Mouse (Mus musculus) cerebellum, adult 9-11 months (tissue): ENCODE results near the gene Zdhhc3.

ENCODE experiments used
- DNase-seq: peaks from one replicate; pipeline ENCODE4 v3.0.0; 2022

The Zdhhc3 gene

DNA sequence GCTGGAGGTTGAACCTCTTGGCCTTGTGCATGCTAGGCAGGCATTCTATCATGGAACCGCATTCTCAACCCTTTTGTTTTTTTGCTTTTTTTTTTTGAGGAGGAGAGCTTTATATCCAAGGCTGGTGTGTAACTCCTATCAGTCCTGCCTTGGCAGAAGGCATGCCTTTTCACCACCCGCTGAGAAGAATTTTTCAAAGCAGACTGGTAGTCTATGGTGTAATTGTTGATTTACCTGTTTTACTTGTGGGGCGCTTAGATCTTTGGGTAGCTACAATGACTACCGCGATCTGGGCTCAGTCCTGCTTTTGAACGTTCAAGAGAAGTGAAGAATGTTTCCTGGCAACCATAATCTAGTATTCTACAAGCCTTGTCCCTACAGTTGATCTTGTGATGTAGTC, 926 bp upstream of the Zdhhc3 start:
- peak; percentile 20 for DNase-seq

DNA sequence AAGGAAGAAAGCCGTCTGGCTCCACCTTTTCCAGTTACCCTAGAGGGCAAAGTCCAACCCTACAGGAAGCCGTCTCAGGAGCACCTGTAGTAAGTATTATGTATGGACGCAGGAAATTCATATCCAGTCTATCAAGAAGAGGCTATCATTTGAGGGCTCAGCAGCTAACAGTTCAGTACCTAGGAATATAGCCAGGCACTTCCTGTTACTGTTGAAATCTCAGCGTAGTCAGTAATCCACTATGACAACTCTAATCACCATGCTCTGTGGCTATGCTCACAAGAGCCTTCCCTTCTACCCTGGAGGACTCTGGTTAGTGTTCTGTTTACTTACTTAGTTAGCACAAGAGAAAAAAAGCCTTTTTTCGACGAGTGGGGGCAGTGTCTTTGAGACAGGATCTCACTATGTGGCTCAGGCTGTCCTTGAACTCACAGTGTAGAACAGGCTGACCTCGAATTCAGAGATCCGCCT, 1.2 kb downstream of the Zdhhc3 start:
- DNase-seq: no peak

DNA sequence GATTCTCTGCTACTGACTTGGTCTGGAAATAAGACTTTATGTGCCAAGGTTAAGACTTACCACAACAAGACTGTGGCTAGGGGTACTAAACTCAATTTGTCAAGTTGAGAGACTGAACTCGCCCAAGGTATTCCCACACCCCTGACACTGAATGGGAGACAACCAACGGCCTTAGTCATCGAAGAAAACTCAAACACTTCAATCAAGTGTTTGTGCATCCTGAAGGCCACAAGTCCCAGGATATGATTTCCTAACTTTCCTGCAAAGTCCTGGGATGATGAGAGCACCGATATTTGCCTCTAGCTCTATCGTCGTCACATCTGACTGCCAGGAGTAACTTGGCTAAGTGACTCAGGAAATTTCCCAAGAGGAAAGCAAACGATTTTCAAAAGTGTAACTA, 3.8 kb downstream of the Zdhhc3 start:
- DNase-seq: no peak

DNA sequence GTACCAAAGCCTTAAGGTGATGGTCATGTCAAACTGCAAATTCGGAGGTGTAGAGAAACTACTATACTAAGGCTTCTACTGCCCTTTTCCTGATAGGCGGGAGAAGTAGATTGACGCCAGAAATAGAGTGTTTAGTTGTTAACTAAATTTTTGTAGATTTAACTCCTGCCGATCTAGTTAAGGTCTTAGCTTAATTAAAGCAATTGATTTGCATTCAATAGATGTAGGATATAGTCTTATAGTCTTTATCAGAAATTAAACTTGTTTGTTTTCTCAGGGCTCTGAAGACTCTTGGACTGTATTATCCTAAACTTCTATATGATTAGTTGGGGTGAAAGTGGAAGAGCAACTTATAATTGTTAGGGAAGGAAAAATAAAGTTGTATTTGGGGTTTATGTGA, 5.8 kb downstream of the Zdhhc3 start:
- DNase-seq: no peak

DNA sequence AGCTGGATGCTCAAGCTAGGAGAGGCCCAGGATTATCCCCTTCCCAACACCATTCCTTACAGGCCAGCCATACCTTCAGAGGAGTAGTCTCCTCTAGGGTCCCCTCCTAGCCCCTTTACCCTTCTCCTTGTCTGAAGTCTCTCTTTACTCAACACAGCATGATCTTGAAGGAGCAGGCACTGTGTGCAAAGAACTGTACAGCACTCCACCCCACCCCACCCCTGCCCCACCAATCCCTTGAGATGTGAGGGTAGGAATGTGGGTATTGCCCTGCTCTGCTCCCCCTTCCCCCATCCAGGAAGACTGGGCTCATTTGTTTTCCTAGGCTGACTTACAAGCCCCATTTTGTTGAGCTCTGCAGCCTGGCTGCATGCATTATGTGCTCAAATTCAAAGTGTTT, 8.6 kb downstream of the Zdhhc3 start:
- DNase-seq: no peak

DNA sequence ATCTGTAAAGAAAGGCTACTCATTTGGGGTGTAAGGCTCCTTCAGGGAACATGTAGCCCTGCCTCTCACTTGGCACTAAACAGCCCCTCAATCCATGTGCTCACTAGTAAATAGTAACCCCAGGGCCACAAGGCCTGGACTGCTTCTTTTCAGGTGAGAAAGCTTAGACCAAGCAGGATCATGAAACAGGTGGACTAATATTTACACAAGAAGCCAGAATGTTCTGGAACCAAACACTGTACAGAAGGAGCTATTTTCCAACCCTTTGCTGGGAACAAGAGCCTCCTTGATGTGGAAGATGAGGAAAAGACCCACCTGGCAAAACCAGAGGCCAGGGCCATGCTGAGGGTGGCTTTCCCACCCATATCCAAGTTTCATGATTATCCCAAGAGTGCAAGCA, 9.6 kb downstream of the Zdhhc3 start:
- DNase-seq: no peak

DNA sequence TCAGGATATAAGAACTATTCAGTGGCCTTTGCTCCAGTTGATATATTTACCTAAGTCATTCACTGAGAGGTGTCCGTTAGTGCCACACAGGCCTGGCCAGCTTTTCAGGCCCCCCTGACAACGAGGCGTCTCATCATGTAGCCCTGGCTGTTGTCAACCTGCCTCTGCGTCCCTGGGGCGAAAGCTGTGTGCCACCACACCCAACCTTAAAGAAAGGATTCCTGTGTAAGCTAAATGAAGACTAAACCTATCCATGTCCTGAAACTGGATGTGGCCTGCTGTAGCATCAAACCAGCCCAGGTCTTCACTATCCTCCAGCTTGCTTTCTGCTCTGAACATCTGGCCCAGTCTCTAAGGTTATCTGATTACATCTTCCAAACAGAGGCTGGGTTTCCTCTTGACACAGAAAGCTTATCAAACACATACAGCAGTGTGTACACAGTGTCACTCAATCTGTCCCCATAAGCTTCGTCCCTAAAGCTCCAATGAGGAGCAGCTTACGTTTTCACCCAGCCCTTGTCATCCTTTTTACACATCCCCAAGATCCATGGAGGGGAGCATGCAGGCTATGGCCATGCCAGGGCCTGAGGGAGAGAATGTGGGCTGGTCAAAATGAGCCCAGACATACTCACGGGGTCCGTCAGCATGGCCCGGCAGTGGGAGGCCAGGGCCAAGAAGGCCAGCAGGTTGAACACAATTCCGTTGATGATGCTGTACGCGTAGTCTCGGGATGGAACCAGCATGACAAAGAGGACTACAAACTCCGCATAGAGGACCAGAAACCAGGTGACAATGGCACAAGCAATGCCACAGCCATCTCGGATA, 13.2 kb downstream of the Zdhhc3 start:
- DNase-seq: no peak

DNA sequence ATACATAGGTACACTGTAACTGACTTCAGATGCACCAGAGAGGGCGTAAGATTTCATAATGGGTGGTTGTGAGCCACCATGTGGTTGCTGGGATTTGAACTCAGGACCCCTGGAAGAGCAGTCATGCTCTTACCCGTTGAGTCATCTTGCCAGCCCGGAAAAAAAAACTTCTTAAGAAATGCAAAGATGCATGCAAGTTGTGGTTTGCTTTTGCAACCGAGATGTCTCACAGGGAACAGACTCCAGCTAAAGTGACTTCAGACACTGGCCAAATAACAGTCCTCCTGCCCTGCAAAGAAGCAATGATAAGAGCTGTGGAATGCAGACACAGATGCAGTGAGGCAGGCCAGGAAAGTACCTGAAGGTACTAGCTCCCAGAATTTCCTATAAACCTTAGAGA, 22.2 kb downstream of the Zdhhc3 start:
- no peak for DNase-seq

DNA sequence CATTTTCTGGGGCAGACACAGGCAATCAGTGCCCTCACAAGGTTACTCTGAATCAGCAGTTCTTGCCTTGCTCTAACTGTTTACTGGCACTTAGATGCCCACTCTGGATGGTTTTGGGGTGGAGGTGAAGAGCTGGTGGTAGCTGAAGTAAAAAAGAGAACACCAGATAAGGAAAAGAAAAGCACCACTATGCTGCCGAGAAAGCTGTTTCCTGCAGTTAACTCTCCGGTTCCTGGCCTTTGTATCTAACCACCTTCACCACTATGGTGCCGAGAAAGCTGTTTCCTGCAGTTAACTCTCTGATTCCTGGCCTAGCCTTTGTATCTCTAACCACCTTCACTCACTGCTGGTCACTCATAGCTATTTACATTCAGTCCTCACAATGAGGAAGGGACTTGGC, 25.4 kb downstream of the Zdhhc3 start:
- no peak for DNase-seq

DNA sequence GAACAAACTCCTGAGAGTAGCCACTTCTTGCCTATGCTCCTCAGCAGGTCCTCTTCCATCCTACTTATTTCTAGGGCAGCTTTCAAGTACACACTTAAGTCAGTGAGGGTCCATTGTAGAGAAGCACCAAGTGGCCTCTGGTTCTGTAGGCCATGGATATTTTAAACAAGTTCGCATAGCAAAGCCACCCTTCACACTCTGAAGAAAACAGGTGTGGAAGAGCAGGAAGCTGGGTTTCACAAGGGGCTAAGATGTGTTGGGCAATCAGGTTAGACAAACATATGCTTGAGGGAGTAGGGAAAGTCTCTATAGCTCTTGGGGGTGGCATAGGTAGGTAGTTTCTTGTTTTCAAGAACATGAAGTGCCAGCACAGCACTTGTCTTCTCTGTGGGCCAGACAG, 27.6 kb downstream of the Zdhhc3 start:
- no peak for DNase-seq

DNA sequence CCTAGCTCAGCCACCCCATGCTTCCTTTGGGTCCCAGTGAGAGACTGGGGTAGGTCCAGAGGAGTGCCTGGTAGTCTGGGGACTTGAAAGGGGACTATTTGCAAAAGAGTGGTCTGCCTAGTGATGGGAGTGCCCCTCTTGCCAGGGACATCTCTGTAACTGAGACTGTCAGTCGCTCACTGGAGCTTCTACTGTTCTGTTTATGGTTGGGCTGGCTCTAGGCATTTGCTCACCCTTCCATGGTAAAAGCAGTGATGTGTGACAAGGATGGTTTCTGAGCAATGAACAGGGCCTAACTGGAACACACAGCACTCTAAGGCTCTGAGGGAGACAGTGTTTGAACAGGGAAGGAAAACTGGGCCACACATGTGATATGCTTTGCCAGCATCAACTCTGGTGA, 32.2 kb downstream of the Zdhhc3 start:
- DNase-seq: no peak

DNA sequence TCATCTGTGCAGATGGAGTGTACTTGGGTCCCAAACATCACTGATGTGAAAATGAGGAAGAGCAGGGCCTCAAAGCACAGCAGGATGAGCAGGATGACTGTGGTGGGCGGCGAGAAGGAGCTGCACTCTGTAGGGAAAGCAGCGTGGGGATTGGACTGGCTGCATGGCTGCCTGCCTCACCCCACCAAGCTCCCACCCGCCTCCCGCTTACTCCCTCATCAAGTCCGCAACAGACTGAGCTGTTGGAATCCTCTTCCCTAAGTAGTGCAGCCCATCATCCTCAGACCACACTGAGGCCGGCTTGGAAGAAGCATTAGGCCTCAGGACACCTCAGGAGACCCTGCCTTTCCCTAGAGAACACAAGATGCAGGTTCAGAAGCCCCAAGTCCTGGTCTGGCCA, 32.6 kb downstream of the Zdhhc3 start:
- no peak for DNase-seq

DNA sequence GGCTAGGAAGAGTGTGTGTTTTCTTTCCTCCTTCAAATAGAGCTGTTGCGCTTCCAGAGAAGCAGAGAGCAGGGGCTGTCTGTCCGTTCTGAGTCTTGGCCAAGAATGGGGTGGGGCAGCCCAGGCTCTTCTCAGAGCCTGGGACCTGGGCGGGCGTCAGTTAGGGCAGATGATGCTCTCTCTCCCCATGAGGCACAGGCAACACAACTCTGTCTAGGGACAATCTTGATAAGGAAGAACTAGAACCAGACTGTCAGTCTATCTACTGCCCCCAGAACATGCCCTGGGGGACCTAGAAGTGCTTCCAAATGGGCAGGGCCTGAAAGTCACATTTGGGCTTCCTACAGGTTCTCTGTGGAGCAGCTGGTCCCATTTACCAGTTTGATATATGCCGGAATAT, 33.9 kb downstream of the Zdhhc3 start:
- DNase-seq: no peak

DNA sequence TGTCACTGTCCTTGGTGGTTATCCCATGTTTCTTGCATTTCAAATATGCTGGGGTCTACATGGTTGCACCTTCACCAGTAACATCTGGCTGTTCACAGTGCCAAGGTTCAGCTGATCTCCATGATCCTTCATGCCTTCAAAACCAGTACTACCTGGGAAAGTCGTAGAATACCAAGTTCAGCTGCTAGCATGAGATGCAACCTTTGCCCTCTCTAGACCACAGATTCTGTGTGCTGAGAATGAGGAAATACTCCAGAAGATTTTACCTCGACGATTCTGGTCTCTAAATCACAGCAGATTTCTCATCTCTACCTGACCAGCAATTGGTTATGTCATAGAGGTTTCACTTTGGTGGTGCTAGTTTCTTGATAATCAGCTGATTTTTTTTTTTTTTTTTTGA, 52.8 kb downstream of the Zdhhc3 start:
- no peak for DNase-seq

DNA sequence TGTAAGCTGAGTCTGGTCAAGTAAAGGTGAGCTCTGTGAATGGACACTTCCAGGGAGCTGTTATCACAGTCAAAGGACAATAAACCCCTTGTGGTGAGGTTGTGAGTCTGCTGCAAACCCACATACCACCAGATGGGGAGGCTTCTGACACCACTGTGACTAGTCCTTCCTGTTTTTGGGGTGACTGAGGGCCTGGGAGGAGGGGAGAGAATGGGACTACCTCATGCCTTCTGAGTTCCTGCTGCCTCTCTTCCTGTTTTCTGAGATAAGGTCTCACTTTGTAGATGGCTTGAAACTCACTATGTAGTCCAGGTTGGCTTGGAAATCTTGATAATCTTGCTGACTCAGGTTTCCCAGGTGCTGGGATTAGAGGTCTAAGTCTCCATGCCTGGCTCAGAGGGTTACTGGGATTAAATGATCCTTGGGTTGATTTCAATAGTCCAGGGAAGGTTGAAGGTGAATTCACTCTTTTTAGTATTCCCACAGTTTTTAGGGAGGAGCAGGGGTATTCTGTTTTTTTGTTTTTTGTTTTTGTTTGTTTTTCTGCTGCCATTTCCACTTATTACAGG, 54.2 kb downstream of the Zdhhc3 start:
- DNase-seq: no peak

DNA sequence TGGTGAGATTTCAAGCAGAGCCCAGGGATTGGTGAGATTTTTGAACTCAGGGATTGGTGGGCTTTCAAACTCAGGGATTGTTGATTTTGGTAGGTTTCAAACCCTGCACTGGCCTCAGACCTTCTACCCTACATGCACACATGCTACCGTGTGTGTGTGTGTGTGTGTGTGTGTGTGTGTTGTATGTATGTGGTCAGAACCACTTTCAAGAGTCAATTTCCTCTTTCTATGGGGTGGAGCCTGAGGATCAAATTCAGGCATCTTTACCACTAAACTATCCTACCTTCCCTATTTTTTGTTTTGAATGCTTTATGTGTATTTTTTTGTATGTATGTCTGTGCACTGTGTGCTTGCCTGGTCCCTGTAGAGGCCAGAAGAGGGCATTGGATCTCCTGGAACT, 65.3 kb downstream of the Zdhhc3 start:
- DNase-seq: no peak

DNA sequence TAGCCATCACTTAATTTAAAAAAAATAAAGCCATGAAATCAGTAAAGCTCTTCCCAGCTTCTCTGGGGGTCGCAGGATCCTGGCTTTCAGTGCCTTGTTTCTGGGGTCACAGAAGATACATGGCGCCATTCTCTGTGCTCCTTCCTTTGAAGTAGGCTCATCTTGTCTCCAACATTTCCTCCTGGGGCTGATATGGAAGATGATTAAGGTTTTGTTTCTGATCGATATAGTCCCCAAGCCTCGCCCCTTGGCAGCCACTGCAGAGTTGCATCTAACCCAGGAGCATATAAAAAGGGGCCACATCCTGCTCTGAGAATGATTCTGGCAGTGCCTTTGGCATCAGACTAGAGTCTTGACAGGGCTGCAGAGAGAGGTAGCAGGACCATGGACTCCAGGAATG, 78.6 kb downstream of the Zdhhc3 start, which contains the start of gene Tgm4:
Tgm4 (plus strand) TSS at position 301 of the 400 bp plus-strand sequence.
- DNase-seq: no peak

DNA sequence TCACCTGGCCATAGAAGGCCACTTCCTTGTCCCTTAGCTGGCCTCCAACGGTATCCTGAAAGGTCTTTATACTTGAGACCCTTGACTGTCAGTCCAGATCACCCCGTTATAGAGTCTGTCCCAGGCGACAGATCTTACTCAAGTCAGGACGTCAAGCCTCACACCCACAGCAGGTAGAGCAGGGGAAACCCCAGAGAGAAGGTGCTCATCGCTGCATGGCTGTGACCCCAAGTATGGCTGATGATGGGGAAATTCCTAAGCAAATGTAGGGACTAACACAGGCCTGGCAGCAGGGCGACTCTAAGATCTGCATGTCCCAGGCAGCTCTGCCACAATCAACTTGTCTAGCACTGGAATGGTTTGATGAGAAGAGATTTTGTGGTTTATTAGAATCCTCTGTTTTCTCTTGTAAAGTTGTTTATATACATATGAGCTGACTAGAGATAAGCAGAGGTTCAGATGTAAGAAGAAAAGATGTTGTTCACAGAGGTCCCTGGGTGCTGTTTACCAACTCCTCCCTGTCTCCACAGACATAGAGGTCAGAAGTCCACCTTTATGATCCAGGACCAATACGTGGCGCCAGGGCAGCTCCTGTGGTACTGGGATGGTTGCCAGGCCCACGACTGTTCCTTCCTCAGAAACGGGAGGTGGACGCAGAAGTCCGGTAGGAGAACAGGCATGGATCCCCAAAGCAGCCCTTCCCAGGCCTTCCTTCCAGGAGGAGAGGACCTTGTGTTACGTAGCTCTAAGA, 81.3 kb downstream of the Zdhhc3 start:
- DNase-seq: no peak

DNA sequence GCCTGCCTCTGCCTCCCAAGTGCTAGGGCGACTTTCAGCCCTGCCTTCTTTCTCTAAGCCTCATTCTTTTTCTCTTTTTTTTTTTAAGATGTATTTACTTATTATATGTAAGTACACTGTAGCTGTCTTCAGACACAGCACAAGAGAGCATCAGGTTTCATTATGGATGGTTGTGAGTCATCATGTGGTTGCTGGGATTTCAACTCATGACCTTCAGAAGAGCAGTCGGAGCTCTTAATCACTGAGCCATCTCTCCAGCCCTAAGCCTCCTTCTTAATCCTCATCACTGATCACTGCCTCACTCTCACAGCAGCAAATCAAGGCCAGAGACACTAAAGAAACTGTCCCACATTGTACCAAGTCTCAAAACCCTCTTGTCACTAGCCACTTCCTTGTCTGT, 88.8 kb downstream of the Zdhhc3 start:
- no peak for DNase-seq

DNA sequence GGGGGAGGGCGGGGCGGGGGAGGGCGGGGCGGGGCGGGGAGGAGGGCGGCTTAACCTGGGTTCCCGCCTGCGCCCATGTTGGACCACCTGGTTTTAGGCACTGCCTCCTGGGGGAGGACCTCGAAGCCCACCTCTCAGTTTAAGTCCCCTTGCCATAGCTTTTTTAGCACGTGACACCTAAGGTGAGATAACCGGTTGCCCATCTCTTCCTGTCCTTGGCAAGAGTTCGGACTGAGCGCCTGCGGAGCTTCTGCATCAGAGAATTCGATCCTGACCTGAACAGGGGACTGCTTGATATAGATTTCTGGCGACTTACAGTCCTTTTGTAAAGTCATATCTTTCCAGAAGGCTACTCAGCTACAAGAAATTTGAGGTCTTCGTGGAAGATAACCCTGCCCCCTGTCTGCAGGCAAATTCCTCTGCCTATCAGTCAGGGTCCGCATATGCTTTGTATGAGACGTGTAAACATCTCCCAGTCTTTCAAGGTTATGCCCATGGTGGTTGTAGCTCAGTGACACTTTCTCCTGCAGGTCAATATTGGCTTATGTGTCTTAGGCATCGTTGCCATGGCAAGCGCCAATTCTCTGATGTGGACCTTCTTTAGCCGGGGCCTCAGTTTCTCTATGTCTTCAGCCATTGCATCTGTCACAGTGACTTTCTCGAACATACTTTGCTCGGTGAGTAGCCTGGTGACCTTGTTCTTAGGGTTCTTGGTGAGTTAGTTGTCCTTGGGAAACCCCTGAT, 91.2 kb downstream of the Zdhhc3 start:
- DNase-seq: peak; percentile 79

DNA sequence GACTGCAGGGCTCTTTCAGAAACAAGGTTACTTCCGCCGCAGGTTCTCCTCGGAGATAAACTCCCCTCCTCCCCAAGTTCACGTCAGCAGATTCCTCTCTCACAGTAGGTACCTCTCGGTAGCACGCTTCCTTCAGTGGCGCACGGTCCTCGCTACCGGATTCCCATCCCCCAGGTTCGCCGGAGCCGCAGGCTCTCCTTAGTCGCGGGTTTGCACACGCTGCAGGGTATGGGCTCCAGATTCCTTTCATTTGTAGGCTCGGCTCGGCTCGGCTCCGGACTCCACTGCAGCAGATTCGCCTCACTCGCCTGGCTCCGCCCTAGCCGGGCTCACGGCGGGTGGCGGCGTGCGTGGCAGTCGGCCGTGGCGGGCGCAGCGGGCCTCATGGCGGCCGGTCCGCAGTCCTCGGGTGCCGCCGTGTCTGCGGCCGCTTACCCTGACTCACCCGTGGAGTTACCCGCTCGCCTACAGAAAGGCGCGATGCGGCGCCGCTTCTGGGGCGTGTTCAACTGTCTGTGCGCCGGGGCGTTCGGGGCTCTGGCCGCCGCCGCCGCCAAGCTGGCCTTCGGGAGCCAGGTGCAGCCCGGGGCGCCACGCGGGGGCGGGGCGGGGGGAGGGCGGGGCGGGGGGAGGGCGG, 91.9 kb downstream of the Zdhhc3 start, which contains the start of gene Tmem42:
Tmem42 (plus strand) TSS at position 332 of the 637 bp plus-strand sequence.
- DNase-seq: peak; percentile 92
